Mouse (Mus musculus) ES-CJ7 (cell line): Measurements from ENCODE around the gene Gm49366.
"Not testable (repeated sequence)": the region's sequence is repeated elsewhere in the genome, so short reads cannot be mapped to it uniquely, and the experiment has no call there.

ENCODE experiments used
- DNase-seq: peaks from one replicate; pipeline ENCODE4 v3.0.0; 2011; ENCODE audit warnings: low read depth, low spot score

Gm49366 gene

DNA sequence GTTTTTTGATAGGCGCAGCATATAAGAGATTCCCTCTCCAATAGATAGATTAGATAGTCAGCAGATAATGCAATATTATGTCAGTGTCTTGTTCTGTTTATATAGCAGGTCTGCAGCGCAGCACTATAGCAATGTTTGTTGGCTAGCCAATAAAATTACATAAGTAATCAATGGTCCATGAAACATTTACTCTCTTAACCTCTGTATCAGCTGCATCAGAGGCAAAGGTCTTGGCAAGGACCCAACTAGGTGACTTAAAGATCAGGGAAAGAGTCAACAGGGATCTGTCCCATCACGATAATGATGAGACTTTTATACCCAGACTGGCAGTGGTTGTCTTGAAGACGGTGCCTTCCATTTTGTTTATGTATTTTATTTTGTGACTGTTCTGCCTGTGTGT, 5.9 kb upstream of the Gm49366 start:
- DNase-seq: no peak

DNA sequence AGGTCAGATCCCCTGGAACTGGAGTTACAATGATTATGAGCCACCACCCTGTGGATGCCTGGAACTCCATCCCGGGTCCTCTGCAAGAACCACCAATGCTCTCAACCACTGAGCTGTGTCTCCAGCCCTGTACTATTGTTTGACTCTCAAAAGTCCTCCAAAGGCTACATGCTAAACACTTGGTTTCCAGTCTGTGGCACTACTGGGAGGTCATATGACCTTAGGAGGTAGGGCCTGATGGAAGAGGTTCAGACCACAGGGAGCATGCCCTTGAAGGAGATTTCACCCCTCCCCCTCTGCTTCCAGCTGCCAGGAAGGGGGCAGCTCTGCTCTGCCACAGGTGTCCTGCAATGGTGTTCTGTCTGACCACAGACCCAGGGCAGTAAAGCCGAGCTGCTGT, 5.4 kb upstream of the Gm49366 start:
- DNase-seq: peak; percentile 27

DNA sequence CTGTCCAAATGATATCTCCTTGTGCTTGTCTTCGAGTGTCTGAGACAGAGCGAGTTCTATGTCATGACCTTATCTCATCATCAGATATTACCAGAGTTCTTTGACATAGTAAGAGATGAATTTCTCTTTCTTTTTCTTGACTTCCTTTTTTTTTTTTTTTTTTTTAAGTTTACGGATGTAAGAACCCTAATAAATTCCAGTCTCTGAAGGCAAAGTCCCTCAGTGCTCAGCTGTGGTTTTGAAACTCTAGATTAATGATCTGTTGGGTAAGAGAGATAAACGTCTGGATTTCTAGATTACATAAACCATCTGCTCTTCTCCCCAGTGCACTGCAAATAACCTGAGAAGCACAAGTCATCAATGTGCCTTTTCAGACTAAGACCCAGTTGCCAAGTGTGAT, 4.6 kb upstream of the Gm49366 start:
- DNase-seq: no peak

DNA sequence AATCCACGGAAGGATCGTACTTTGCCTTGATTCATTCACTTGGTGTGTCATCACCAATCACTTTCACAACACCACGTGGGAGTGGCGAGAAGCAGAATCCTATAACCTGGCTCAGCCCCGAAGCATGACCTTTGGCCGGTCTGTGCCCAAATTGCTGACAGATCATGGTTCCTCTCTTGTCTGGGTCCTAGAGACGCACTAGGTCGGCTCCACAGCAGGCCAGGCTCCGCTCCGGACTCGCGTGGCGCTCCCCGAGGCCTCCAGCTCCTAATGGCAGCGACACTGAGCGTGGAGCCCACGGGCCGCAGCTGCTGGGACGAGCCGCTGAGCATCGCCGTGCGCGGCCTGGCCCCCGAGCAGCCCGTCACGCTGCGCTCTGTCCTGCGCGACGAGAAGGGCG, 494 bp upstream of the Gm49366 start, which contains the start of gene Acot4:
Acot4 (plus strand) TSS at position 139 of the 400 bp plus-strand sequence.
- DNase-seq: peak; percentile 21

DNA sequence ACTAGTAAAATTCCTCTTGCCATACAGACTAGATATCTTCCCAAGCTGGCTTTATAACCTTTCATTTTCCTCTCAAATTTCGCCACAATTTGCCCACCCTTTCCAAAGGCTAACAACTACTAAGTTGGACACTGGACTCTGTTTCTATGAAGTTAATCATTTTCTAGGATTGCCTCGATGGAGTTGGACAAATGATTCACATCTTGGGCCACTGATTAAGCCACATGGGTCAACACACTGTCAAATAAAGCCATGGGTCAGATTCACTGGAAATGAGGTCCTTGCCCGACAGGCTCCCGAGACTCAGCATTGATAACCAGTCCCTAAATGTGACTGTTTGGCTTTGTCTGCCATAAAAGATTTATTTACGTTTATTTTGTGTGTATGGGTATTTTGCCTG, 3.5 kb downstream of the Gm49366 start:
- no peak for DNase-seq

DNA sequence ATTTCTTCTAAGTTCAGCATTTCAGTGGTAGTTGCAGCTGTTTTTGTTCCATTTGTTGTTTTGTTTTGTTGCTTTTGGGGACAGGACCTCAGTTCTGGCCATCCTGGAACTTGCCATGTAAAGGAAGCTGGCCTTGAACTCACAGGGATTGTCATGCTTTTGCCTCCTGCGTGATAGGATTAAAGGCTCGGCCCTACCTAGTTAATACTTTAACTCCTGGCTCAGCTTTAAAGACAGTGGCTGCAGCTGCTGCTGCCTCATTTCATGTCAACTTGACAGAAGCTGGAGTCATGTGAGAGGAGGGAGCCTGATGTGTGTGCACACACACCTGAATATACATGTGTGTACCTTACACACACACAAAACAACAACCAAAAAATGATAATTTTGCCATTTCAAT, 5.3 kb downstream of the Gm49366 start:
- DNase-seq: no peak

DNA sequence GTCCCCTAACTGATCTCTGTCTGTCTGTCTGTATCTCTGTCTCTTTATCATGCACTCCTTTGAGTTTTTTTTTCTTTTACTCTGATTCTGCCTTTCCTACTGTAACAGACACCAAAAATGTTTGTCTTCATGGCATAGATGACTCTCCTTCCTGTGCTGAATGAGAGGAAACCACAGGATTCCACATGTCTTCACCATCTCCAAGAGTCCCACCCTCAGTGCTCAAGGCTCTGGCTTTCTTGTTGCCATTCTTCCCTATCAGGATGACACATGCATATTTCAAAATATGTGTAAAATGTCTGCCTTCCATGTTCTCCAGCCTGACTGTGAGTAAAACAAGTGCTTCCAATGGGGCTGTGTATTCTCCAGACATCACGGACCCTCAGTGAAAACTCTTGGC, 8.2 kb downstream of the Gm49366 start:
- no peak for DNase-seq

DNA sequence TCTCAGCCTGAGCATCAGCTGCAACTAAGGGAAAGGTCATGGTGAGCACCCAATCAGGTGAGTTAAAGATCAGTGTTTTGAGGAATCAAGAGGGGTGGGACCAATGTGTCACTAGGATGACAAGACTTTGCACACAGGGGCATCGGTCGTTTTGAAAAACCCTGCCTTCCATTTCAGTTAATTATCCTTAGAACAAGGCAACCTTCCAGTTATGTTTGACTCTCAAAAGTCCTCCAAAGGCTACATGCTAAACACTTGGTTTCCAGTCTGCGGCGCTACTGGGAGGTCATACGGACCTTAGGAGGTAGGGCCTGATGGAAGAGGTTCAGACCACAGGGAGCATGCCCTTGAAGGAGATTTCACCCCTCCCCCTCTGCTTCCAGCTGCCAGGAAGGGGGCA, 12.0 kb downstream of the Gm49366 start:
- not testable (repeated sequence) for DNase-seq

DNA sequence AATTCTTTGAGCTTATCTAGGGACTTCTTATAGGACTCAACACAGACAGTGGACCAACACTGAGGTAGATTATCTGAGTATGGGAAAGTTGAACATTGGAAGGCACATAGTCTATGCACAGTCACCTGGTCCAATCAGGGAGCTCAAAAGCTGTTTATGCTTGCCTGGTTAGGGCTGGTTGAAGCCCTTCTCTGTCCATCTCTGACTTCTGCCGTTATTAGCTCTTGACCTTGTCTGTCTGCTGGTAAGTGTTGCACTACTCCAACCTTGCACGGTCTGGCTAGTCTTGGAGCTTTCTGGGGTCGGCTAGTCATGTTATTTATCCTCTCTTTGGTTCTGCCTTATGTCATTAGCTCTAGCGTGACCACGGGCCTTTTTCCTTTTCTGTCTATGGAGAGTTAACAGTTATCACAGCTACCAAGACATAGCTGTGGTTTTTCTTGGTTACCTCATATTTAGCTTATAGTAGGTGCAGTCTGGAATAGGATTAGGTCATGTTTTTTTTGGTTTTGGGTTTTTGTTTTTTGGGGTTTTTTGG, 13.3 kb downstream of the Gm49366 start, which contains the start of gene Acot3:
Acot3 (plus strand) TSS at position 208 of the 538 bp plus-strand sequence.
- DNase-seq: no peak

DNA sequence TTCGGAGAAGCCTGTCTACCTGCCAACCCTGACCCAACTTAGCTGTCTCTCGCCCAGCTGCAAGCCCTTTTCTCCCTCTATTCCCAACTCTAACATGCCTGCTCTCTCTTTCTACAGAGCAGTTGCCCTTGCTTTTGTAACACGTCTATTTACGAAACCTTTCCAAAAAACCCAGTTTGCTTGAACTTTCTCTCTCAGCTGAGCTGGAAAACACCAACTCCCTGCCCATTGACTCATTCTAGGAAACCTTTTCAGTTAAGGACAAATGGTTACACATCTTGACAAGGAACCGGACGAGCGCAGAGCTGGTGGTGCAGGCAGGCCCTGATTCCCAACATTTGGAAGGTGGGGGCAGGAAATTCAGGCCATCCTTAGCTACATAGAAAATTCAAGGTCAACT, 13.9 kb downstream of the Gm49366 start:
- DNase-seq: no peak

DNA sequence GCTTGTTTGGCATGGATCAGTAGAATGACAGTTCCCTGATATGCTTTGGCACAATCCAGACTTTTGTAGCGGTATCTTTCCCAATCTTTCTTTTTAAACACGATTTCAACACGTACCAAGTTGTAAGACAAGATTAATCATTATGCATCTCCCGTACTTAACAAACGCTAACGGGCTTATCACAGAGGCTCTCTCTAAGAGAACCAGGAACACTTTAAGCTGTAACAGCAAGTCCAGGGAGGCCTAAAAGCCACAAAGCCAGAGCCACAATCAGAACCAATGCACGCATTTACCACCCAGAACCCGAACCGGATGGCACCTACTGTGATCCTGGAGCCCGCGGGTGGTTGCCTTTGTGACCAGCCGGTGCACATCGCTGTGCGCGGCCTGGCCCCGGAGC, 14.4 kb downstream of the Gm49366 start:
- DNase-seq: no peak

DNA sequence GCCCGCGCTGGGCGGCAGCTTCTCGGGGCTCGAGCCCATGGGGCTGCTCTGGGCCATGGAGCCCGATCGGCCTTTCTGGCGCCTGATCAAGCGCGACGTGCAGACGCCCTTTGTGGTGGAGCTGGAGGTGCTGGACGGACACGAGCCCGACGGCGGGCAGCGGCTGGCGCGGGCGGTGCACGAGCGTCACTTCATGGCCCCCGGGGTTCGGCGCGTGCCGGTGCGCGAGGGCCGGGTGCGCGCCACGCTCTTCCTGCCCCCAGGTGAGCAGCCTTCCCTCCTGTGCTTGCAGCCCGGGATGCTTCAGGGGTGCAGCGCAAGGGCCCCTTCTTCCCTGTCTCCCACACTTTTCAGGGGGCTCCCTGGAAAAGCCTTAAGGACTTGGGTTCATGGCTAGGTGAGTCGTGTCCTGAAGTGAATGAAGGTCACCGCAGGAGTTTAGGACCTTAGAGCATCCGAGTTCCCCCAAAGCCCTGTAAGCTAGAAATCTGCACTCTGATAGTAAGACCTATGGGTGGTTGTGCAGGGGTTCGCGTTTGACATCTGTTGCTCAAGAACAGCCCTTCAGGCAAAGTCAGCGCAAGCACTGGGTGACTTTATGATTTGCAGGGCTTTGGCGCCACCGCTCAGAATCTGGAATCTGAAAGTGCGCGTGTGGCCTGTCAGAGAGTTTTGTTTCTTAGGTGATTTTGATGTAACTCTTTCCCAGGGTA, 15.1 kb downstream of the Gm49366 start:
- no peak for DNase-seq

DNA sequence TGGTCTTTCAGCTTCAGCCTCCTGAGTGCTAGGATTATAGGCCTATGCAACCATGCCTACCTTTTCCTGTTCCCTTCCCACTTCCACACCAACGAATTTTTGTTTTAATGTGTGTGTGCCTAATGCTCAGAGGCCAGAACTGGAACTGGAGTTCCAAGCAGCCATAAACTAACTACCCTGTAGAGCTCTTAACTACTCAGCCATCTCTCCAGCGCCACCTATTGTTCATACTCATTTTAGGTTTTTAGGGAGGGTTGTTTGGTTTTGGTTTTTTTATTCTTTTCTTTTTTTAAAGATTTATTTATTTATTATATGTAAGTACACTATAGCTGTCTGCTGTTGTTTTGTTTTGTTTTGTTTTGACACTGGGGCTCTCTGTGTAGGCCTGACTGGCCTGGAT, 22.2 kb downstream of the Gm49366 start:
- peak; percentile 69 for DNase-seq

DNA sequence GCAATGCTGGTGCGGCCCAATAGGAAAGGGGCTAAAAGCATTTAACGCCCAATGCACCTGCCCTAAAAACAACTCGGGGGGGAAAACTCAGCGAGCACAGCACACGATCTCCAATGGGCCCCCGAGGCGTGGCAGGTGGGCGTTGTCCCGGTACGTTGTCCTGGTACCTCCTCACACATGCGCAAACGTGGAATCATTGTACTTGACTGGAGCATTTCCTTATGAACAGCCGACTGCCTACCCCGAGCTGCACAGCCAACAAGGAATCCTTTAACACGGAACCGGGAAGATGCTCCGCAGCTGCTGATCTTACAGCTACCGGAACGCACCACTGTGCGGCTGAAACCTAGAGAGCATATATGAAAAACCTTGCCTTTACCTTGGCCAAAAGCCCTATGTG, 23.6 kb downstream of the Gm49366 start:
- peak; percentile 74 for DNase-seq

DNA sequence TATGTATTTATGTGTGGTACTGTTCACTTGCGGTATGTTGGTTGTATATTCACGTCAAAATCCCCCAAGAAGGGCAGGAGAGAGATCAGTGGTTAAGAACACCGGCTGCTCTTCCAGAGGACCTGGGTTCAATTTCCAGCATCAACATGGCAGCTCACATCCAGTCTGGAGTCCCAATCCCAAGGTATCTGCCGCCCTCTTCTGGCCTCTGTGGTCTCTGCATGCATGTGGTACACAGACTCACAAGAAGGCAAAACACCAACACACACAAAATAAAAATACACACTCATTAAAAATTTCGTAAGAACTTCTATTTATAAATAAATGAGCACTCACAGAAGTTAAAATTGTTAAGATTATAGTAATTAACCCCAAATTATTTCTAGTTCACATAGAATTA, 24.5 kb downstream of the Gm49366 start:
- peak; percentile 85 for DNase-seq

DNA sequence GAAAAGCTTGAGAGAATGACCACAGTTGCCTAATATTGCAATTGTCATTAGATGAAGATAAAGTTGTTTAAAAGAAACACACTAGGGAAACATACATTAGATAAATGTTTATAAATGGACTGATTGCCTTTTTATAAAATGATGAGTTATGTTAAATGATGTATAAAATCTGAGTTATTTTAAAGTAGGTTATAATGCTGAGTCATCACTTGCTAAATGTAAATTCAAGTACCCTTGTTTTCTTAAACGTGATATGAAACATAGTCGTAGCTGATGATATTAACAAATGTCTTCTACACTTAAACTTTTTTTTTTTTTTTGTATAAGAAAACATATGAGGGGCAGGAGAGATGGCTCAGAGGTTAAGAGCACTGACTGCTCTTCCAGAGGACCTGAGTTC, 25.1 kb downstream of the Gm49366 start:
- DNase-seq: no peak

DNA sequence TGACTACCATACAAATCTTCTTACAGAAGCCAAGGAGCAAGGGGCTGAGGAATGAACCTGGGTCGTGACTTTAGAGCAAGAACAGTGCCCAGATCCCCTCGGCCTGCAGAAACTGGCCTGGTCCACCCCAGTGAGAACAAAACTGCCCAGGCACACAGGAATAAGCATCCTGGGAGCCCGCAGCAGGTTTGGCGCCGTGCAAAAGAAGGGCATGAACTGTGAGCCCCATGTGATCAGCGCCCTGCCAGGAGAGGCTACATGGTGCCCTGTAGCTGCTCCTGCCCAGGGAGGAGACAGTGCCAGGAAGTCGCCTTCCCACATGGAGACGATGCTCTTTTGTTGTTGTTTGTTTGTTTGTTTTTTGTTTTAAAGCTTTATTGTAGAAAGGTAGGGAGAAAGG, 25.9 kb downstream of the Gm49366 start:
- no peak for DNase-seq

DNA sequence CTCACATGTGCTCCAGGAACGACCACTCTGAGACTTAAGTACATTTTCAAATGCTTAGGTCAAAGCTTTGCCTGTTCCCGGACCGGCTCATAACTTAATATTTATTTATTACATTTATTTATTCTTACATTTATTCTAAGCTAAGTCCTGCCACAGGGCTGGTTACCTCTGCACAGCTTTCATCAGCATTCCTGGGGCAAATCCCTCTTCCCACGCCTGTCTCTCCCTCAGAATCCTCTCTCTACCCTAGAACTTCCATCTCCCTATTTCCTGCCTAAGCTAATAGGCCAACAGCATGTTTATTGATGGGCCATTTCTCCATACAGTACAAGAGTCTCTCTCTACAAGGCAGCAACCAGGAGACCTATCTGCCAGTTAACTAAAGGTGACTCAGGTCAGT, 29.0 kb downstream of the Gm49366 start:
- DNase-seq: no peak

DNA sequence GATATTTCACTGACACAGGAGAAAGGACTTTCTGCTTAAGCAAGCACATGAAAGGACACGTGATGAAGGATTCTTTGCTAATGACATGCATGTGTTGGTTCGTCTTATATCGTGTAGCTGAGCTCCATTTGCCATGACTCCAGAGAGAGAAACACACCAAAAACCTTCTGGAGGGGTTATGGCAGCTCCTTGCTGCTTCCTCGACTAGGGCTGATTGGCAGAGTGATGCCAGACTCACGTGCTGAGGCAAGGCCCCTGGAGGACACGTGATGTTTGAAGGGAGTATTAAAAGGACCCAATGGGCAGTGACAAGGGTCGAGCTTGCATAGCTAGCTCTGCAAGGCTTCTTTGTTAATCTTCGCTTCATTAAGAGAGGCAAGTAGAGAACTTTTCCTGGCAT, 29.6 kb downstream of the Gm49366 start:
- DNase-seq: no peak

DNA sequence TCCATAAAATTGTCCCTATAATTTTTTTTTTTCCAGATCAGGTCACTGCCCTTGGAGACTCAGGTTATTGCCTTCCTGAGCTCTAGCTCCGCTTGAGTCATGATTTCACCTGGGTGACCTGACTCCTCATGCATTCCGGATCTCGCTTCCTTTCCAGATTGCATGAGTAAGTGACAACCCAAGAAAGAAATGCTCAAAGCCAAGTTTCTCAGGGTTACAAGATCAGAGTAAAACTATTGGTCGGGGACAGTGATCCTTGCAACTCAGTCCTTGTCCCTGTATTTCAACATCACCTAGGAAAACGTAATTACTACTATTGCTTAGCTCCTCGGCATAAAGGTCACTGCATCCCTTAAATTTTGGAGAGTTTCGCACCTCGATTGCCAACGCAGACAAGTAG, 30.3 kb downstream of the Gm49366 start, which contains the start of gene Acot5:
Acot5 (plus strand) TSS at position 340 of the 400 bp plus-strand sequence.
- no peak for DNase-seq

DNA sequence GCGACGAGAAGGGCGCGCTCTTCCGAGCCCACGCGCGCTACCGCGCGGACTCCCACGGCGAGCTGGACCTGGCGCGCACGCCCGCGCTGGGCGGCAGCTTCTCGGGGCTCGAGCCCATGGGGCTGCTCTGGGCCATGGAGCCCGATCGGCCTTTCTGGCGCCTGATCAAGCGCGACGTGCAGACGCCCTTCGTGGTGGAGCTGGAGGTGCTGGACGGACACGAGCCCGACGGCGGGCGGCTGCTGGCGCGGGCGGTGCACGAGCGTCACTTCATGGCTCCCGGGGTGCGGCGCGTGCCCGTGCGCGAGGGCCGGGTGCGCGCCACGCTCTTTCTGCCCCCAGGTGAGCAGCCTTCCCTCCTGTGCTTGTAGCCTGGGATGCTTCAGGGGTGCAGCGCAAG, 30.8 kb downstream of the Gm49366 start:
- not testable (repeated sequence) for DNase-seq

DNA sequence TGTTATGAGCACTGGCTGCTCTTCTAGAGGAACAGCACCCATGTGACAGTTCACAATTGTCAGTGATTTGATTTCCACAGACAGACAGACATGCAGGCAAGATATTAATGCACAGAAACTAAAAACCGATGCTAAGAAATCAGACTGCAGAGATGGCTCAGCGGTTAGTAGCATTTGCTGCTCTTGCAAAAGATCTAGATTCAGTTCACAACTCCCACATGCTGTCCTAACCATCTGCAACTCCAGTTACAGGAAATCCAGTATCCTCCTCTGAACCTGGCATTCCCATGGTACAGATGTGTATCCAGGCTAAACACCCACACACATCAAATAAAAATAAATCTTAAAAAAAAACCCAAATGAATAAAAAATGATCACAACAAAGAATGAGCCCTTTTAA, 33.0 kb downstream of the Gm49366 start:
- DNase-seq: no peak

DNA sequence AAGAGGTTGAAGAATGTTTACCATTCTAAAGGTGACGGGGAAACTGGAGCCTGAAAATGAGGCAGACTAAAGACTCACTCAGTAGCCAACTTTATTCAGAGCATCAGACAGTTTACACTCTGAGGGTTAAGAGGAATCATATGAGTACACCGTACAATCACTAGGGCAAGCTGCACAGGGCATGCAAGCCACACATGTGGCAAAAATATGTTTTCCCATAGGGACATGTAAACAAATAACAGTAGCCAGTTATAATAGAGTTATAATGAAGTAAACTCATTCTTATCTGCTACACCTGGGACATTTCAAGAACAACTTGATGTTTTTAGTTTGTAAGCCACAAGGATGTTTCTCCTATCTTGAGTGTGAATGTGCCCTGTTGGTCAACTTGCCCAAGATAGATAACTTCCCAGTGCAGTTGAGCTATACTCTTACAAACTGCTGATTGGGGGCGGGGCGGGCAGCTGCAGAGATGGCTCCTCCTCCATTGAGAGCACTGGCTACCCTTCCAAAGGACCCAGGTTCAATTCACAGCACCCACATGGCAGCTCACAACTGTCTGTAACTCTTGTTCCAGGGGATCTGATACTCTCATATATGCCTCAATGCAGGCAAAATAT, 38.7 kb downstream of the Gm49366 start:
- DNase-seq: no peak
